ENCODE assay signal across 8 mouse cellular contexts in the genomic region with DNA sequence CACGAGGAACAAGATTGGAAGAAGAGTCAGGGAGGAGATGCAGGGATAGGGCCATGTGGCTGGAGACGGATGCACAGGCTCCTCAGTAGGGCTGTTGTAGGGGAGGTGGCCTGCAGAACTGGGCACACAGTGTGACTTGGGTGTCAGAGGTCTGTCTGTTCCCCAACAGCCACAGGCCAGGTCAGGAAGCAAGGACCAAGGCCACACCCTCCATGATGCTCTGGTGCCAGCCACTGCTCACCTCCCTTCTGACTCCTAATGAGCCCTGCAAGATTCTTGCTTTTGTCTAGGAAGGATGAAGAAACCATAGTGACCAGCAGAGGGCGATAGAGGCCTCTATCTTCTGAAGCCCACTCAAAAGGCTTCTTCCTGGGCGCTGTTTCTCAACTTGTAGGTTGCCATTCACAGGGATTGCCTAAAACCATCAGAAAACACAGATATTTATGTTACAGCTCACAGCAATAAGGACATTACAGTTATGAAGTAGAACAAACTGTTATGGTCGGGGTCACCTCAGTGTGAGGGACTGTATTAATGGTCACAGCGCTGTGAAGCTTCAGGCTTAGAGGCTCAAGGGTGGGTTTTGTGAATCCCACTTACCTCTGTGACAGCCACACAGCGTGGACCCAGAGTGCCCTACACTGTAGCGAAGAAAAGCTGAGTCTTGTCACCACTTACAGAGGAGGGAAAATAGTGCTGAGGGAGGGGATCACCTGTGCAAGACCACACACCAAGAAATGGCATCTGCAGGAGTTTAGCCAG. TPM values are rescaled to one million over a fixed set of nuclear protein-coding genes. Genes with fewer than 3 reads are reported as not detected.
DNase-seq lines count a peak whose midpoint lies in the region; ATAC-seq and TF ChIP-seq lines count a peak whose summit lies in the region.

No protein-coding gene starts in this region.

- H3K4me2 ChIP-seq in kidney, embryonic 14.5 days (replicated peaks; ENCODE audit: low read depth, low read length), result no peak overlapping the region
- H3K4me2 ChIP-seq in hindbrain, embryonic 13.5 days, result no peak overlapping the region
- H3K4me2 ChIP-seq in midbrain, embryonic 14.5 days (ENCODE audit: low read length), result no peak overlapping the region
- H3K4me2 ChIP-seq in stomach, postnatal 0 days (replicated peaks; ENCODE audit: low read depth), result no peak overlapping the region

- H3K4me3 ChIP-seq in kidney, embryonic 14.5 days (ENCODE audit: low read length), result no peak overlapping the region
- no peak overlapping the region for H3K4me3 ChIP-seq in embryonic fibroblast, embryonic 13.5 days (ENCODE audit: insufficient read depth, low read length)
- H3K4me3 ChIP-seq in hindbrain, embryonic 13.5 days, result no peak overlapping the region
- H3K4me3 ChIP-seq in midbrain, embryonic 14.5 days (replicated peaks; ENCODE audit: low read depth, low read length), result no peak overlapping the region
- H3K4me3 ChIP-seq in stomach, postnatal 0 days (ENCODE audit: low read depth, low read length), result no peak overlapping the region

- TF ChIP-seq CTCF in embryonic fibroblast, embryonic 13.5 days (IDR thresholded peaks at IDR 0.05; ENCODE audit: borderline replicate concordance, insufficient read depth, low read length), result 0 out of 2 replicates have a peak, but pooled peaks have one; percentile 6
- TF ChIP-seq CTCF in stomach, postnatal 0 days (IDR thresholded peaks at IDR 0.05; ENCODE audit: low read depth), result peak; percentile 88

- no peak for TF ChIP-seq EP300 in stomach, postnatal 0 days (optimal IDR thresholded peaks at IDR 0.05)

- intact Hi-C loops in left cerebral cortex, postnatal 25 days (cut with DNase I), result loop anchor here (1.0 to 5.0 kb wide), 2 partner anchors 124 to 146 kb away; partner anchors contain the start of gene Gpr179

- H3K9ac ChIP-seq in kidney, embryonic 14.5 days (ENCODE audit: low read depth, low read length), result no peak overlapping the region
- no peak overlapping the region for H3K9ac ChIP-seq in hindbrain, embryonic 13.5 days
- H3K9ac ChIP-seq in midbrain, embryonic 14.5 days (replicated peaks; ENCODE audit: low read length), result no peak overlapping the region
- no peak overlapping the region for H3K9ac ChIP-seq in stomach, postnatal 0 days (ENCODE audit: low read length)

- H3K9me3 ChIP-seq in kidney, embryonic 14.5 days (ENCODE audit: control insufficient read depth, low read length), result no peaks in the 10 kb centered on the region
- no peaks in the 10 kb centered on the region for H3K9me3 ChIP-seq in hindbrain, embryonic 13.5 days
- H3K9me3 ChIP-seq in midbrain, embryonic 14.5 days (ENCODE audit: control insufficient read depth, low read length), result no peaks in the 10 kb centered on the region
- no peaks in the 10 kb centered on the region for H3K9me3 ChIP-seq in stomach, postnatal 0 days (ENCODE audit: control insufficient read depth, low read length)

- ATAC-seq in kidney, embryonic 14.5 days (ENCODE audit: low FRiP score, low TSS enrichment), result no peak
- ATAC-seq in hindbrain, embryonic 13.5 days (ENCODE audit: low FRiP score), result peak; percentile 53; the same call in 1 of the 2 replicates
- ATAC-seq in midbrain, embryonic 14.5 days (ENCODE audit: low FRiP score, low TSS enrichment), result no peak; the same call in 1 of the 2 replicates
- ATAC-seq in stomach, postnatal 0 days (ENCODE audit: low FRiP score, low TSS enrichment), result peak; percentile 36; the same call in 1 of the 2 replicates

- DNase-seq in kidney, adult 11 months, result peak; percentile 29
- DNase-seq in brain, adult 2 months (ENCODE audit: low read depth, low spot score), result peak; percentile 92
- DNase-seq in left cerebral cortex, postnatal 25 days (ENCODE audit: low spot score in 2 of 2), result peak; percentile 75 to 80
- DNase-seq in midbrain, embryonic 14.5 days, result peak; percentile 94
- peak; percentile 52 for DNase-seq in stomach, postnatal 0 days (ENCODE audit: low spot score)

- no peak overlapping the region for H3K27ac ChIP-seq in kidney, embryonic 14.5 days (ENCODE audit: low read depth, low read length)
- peak overlapping the region; percentile 3; the same call in 1 of the 2 replicates for H3K27ac ChIP-seq in embryonic fibroblast, embryonic 13.5 days (ENCODE audit: insufficient read depth, low read length)
- H3K27ac ChIP-seq in hindbrain, embryonic 13.5 days, result peak overlapping the region; percentile 45
- 0 out of 2 replicates have a peak overlapping the region, but pooled peaks have one; percentile 8 for H3K27ac ChIP-seq in midbrain, embryonic 14.5 days (replicated peaks; ENCODE audit: low read depth, low read length)
- H3K27ac ChIP-seq in stomach, postnatal 0 days (replicated peaks), result no peak overlapping the region

- H3K27me3 ChIP-seq in kidney, embryonic 14.5 days (ENCODE audit: control insufficient read depth, insufficient read depth, low read length), result no peaks in the 10 kb centered on the region
- H3K27me3 ChIP-seq in hindbrain, embryonic 13.5 days, result no peaks in the 10 kb centered on the region
- no peaks in the 10 kb centered on the region for H3K27me3 ChIP-seq in midbrain, embryonic 14.5 days (ENCODE audit: control insufficient read depth, insufficient read depth, low read length)
- H3K27me3 ChIP-seq in stomach, postnatal 0 days (ENCODE audit: control insufficient read depth, insufficient read depth, low read length), result no peaks in the 10 kb centered on the region

- 65% methylated on average over 8 of the region's 8 CpGs for WGBS in kidney, embryonic 14.5 days
- WGBS in hindbrain, embryonic 13.5 days, result 62% methylated on average over 8 of the region's 8 CpGs
- WGBS in midbrain, embryonic 14.5 days, result 58% methylated on average over 8 of the region's 8 CpGs
- WGBS in stomach, postnatal 0 days, result 60% methylated on average over 8 of the region's 8 CpGs

- peaks cover 45% of the 10 kb centered on the region for H3K36me3 ChIP-seq in kidney, embryonic 14.5 days (ENCODE audit: control insufficient read depth, insufficient read depth, low read length)
- peaks cover 78% of the 10 kb centered on the region for H3K36me3 ChIP-seq in hindbrain, embryonic 13.5 days
- peaks cover 58% of the 10 kb centered on the region for H3K36me3 ChIP-seq in midbrain, embryonic 14.5 days (ENCODE audit: control insufficient read depth, insufficient read depth, low read length)
- peaks cover 21% of the 10 kb centered on the region for H3K36me3 ChIP-seq in stomach, postnatal 0 days (ENCODE audit: control insufficient read depth, insufficient read depth, low read length)

- TF ChIP-seq POLR2A in embryonic fibroblast, embryonic 13.5 days (IDR thresholded peaks at IDR 0.05; ENCODE audit: low read depth, low read length), result no peak

- H3K4me1 ChIP-seq in kidney, embryonic 14.5 days (ENCODE audit: control insufficient read depth, insufficient read depth, low read length), result 0 out of 2 replicates have a peak, but pooled peaks cover 4% of the 10 kb centered on the region
- peaks cover 7% of the 10 kb centered on the region for H3K4me1 ChIP-seq in embryonic fibroblast, embryonic 13.5 days (ENCODE audit: control insufficient read depth, insufficient read depth, low read length)
- H3K4me1 ChIP-seq in hindbrain, embryonic 13.5 days (replicated peaks), result no peaks in the 10 kb centered on the region
- H3K4me1 ChIP-seq in midbrain, embryonic 14.5 days (ENCODE audit: control insufficient read depth, insufficient read depth, low read length), result no peaks in the 10 kb centered on the region
- no peaks in the 10 kb centered on the region for H3K4me1 ChIP-seq in stomach, postnatal 0 days (replicated peaks; ENCODE audit: control insufficient read depth, insufficient read depth)

RNA-seq across cellular contexts. Expression of gene 4933428G20Rik, which starts 23.6 kb away (rescaled TPM):
- 0.15 and 0.69 TPM in 2 replicates for polyA plus RNA-seq in kidney, embryonic 14.5 days (2014; fragmentation: Nextera tagmentation; extraction: Ambion mirVana)
- not detected in 2 replicates for polyA plus RNA-seq in embryonic fibroblast, embryonic 13.5 days (2011; ENCODE audit: insufficient read length, low read depth, missing spikeins)
- 0.96 and 1.2 TPM in 2 replicates for polyA plus RNA-seq in hindbrain, embryonic 13.5 days (2015; fragmentation: Nextera tagmentation; extraction: Ambion mirVana)
- total RNA-seq in left cerebral cortex, postnatal 25 days (2021), result not detected
- 0.51 TPM in 1 of 2 replicates, not detected in the other for polyA plus RNA-seq in midbrain, embryonic 14.5 days (2014; fragmentation: Nextera tagmentation; extraction: Ambion mirVana)
- 0.16 and 0.25 TPM in 2 replicates for polyA plus RNA-seq in stomach, postnatal 0 days (2015; fragmentation: Nextera tagmentation; extraction: Ambion mirVana)

Comparison
In these comparisons a context has a peak if more than half of its experiments do, and no peak if none do; other contexts are left out.
1. DNase-seq: peak in every context shown above with its lines; median percentile 94 in midbrain, embryonic 14.5 days; 92 in brain, adult 2 months; 78 in left cerebral cortex, postnatal 25 days; 52 in stomach, postnatal 0 days; 29 in kidney, adult 11 months.
2. ATAC-seq: peak in hindbrain, embryonic 13.5 days (single experiment) and stomach, postnatal 0 days (single experiment); none in kidney, embryonic 14.5 days (single experiment) and midbrain, embryonic 14.5 days (single experiment).
3. H3K27ac ChIP-seq: peak in embryonic fibroblast, embryonic 13.5 days (single experiment), hindbrain, embryonic 13.5 days (single experiment) and midbrain, embryonic 14.5 days (single experiment); none in kidney, embryonic 14.5 days (single experiment) and stomach, postnatal 0 days (single experiment).